Mouse (Mus musculus): ENCODE measurements around the gene Aamdc. TPM values are rescaled to one million over a fixed set of nuclear protein-coding genes. Genes with fewer than 3 reads are reported as not detected.

The Aamdc gene
- 100 to 1,000 TPM; 125 to 130 TPM for total RNA-seq (2021)
- long read RNA-seq, experiment 1, transcript Aamdc-213 (5 exons, 883 nt): major isoform, 115 of 162 reads
- long read RNA-seq, experiment 1, transcript Aamdc-206 (4 exons, 789 nt): minor isoform, 20 of 162 reads
- long read RNA-seq, experiment 1, partial matches to known transcripts: 1 of 162 reads
- long read RNA-seq, experiment 1, other reads (novel, unspliced or antisense): 18 of 162 reads
- long read RNA-seq, experiment 2, transcript Aamdc-206 (4 exons, 789 nt): minor isoform, 10 of 106 reads
- long read RNA-seq, experiment 2, transcript Aamdc-213 (5 exons, 883 nt): major isoform, 62 of 106 reads
- long read RNA-seq, experiment 2, transcript Aamdc-202 (4 exons, 776 nt): minor isoform, 9 of 106 reads
- long read RNA-seq, experiment 2, partial matches to known transcripts: 1 of 106 reads
- long read RNA-seq, experiment 2, other reads (novel, unspliced or antisense): 20 of 106 reads

GRCm38 (mm10) chr7:97579067-97579975, at the start of gene Aamdc, which contains the start of gene Rsf1:
Gene Aamdc (minus strand): TSS chr7:97579497.
Gene Rsf1 (plus strand): TSS chr7:97579889.
- DNase-seq (ENCODE audit: low spot score): peak; percentile 94

GRCm38 (mm10) chr7:97623402-97623801, 44.1 kb upstream of the Aamdc start:
- DNase-seq (ENCODE audit: low spot score): no peak

GRCm38 (mm10) chr7:97622676-97623075, 43.4 kb upstream of the Aamdc start:
- no peak for DNase-seq (ENCODE audit: low spot score)

- DNase-seq (ENCODE audit: low spot score): no peak
Observed at GRCm38 (mm10) chr7:97621346-97621745, 42.0 kb upstream of the Aamdc start.

GRCm38 (mm10) chr7:97598548-97598947, 19.3 kb upstream of the Aamdc start:
- no peak for DNase-seq (ENCODE audit: low spot score)

- DNase-seq (ENCODE audit: low spot score): no peak
Observed at GRCm38 (mm10) chr7:97593535-97593934, 14.2 kb upstream of the Aamdc start.

- no peak for DNase-seq (ENCODE audit: low spot score)
Observed at GRCm38 (mm10) chr7:97592396-97592795, 13.1 kb upstream of the Aamdc start.

GRCm38 (mm10) chr7:97591336-97591735, 12.0 kb upstream of the Aamdc start:
- no peak for DNase-seq (ENCODE audit: low spot score)

GRCm38 (mm10) chr7:97590488-97590887, 11.2 kb upstream of the Aamdc start:
- no peak for DNase-seq (ENCODE audit: low spot score)

- DNase-seq (ENCODE audit: low spot score): no peak
Observed at GRCm38 (mm10) chr7:97588506-97588905, 9.2 kb upstream of the Aamdc start.

- DNase-seq (ENCODE audit: low spot score): peak; percentile 81
Observed at GRCm38 (mm10) chr7:97580843-97581214, 1.5 kb upstream of the Aamdc start.

GRCm38 (mm10) chr7:97579976-97580842, 912 bp upstream of the Aamdc start:
- peak; percentile 20 for DNase-seq (ENCODE audit: low spot score)

- DNase-seq (ENCODE audit: low spot score): peak; percentile 73
Observed at GRCm38 (mm10) chr7:97578361-97579066, 783 bp downstream of the Aamdc start.

GRCm38 (mm10) chr7:97570389-97570788, 8.9 kb downstream of the Aamdc start:
- DNase-seq (ENCODE audit: low spot score): no peak

GRCm38 (mm10) chr7:97569372-97569771, 9.9 kb downstream of the Aamdc start:
- no peak for DNase-seq (ENCODE audit: low spot score)

- no peak for DNase-seq (ENCODE audit: low spot score)
Observed at GRCm38 (mm10) chr7:97563576-97563975, 15.7 kb downstream of the Aamdc start.

GRCm38 (mm10) chr7:97550673-97551072, 28.6 kb downstream of the Aamdc start:
- peak; percentile 69 for DNase-seq (ENCODE audit: low spot score)

- peak; percentile 39 for DNase-seq (ENCODE audit: low spot score)
Observed at GRCm38 (mm10) chr7:97549301-97549700, 30.0 kb downstream of the Aamdc start.

- DNase-seq (ENCODE audit: low spot score): peak; percentile 68
Observed at GRCm38 (mm10) chr7:97546462-97546861, 32.8 kb downstream of the Aamdc start.

GRCm38 (mm10) chr7:97536571-97536970, 42.7 kb downstream of the Aamdc start:
- no peak for DNase-seq (ENCODE audit: low spot score)

- no peak for DNase-seq (ENCODE audit: low spot score)
Observed at GRCm38 (mm10) chr7:97535531-97535930, 43.8 kb downstream of the Aamdc start.

Measured in gastrocnemius, adult 18-20 months (tissue).